Mouse (Mus musculus): ENCODE measurements around the gene Pacsin1.
"Not testable (repeated sequence)": the region's sequence is repeated elsewhere in the genome, so short reads cannot be mapped to it uniquely, and the experiment has no call there.

Pacsin1 gene

DNA sequence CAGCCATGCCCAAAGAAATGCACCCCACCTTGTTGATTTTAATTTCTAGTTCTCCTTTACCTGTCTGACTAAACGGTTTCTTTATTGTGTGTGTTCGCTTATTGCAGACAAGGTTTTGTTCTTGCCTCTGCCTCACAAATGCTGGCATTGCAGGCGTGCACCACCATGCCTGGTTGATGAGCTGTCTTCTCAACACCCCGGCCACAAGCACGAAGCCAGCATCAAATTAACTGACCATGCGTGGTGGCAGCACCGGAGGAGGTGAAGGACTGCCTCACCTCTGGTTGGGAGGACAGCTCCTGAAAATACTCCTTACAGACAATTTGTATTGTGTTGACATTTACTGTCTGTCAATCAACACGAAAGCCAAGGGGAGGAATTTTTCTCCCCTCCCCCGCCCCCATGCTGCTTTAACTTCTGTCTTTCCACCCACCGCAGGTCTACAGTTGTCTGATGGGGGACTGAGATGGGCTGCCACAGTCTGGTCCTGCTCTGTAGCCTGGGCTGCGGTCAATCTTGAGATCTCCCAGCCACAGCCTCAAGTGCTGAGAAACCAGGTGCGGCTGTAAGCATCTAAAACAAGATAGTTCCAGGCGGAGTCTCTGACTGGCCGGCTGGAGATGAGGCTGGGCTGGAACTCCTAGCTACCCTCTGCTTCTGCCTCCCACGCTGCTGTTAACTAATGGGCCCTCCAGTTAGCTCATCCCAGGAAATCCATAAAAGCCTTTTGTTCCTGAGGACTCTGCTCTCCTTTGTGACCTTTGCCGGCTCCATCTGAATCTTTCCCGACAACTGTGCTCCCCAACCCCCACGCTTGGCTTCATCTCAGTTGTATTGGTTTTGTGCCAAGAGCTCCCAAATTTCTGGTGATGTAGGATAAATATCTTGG lies 18.9 kb upstream of the Pacsin1 start, which contains the start of gene Rps10:
Gene Rps10, minus strand, starts transcription at position 538 of the 889 bp plus-strand sequence.
- DNase-seq (ENCODE audit: low spot score in 2 of 2), result no peak

DNA sequence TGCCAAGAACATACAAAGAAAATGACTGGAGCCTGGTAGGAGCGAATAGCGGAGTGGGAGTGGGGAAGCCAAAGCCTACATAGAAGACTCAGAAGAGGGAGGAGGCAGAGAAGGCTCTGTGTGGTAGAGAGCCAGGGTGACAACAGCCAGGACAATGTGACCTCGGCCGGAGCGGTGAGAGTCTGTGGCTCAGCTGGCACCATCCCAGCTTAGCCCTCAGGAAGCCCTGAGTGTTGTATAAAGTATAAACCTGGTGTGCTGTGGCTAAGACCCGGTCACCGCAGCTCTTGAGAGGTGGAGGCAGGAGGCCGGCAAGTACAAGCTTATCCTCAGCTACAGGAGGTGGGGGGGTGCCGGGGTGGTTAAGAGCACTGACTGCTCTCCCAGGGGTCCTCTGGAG lies 18.0 kb upstream of the Pacsin1 start:
- no peak for DNase-seq (ENCODE audit: low spot score in 2 of 2)

DNA sequence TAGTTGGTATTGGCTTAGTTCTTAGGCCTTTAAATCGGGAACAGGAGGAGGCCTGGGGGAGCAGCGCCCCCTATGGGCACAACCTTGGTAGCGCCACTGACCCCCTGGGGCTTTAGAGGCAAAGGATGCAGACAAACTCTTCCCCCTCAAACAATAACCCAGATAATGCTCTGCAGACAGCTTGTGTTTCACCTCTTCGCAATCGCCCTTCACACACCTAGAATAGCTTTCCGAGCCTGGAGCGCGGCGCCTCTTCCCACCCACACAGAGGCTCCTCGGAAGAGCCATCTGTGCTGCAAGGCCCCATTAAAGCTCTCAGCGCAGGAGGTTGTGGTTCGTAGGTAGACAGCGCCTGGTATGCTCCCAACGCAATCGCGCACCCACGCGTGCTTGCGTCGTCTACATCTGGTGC lies 16.4 kb upstream of the Pacsin1 start:
- no peak for DNase-seq (ENCODE audit: low spot score in 2 of 2)

DNA sequence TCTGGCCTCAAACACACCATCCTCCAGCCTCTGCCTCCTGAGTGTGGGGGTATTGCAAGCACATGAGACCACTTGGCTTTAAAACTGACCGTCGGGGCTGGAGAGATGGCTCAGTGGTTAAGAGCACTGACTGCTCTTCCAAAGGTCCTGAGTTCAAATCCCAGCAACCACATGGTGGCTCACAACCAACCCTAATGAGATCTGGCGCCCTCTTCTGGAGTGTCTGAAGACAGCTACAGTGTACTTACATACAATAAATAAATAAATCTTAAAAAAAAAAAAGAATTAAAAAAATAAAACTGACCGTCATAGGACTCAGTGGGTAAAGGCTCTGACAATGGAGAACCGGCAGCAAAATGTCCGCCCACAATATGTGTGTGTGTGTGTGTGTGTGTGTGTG lies 15.5 kb upstream of the Pacsin1 start:
- not testable (repeated sequence) for DNase-seq (ENCODE audit: low spot score in 2 of 2)

DNA sequence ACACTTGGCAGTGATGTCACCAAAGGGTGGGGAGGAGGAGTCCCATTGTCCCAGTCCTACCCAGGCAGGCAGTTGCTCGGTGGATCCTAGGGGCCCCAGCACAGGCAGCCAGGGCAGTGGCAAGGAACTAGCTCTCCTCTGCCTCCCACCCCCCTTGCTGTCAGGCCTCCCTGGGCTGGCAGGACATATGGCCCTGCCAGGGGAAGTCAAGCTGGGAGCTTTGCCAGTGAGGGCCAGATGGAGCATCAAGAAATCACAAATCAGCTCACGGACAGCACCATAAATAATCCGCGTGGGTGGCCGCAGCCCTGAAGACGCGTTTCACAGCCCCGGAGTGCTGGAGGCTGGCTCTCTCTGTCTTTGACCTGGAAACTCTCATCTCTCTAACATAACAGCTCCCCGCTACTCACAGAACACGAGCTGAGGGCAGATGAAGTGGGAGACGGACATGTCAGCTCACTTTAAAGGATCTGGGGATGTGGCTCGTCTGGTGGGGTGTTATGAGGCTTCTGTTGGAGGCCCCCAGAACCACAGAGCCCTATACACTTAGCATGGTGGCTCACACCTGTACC lies 12.7 kb upstream of the Pacsin1 start:
- no peak for DNase-seq (ENCODE audit: low spot score in 2 of 2)

DNA sequence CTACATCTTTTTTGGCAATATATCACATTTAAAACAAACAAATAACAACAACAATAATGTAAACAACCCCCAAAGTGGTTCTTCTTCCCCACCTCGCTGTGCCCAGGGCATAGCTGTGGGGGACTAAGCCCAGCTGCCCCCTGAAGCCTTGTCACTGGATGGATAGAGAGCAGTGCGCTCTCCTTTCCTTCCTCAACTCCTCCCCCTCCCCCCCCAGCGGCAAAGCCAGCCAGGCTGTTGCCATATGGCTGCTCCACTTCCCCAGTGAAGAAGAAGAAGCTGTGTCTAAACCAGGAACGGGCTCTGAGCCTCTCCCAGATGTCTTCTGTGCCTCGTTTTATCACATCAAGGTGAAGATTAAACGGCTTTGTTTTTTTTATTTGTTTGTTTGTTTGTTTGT lies 12.2 kb upstream of the Pacsin1 start:
- DNase-seq (ENCODE audit: low spot score in 2 of 2), result no peak

DNA sequence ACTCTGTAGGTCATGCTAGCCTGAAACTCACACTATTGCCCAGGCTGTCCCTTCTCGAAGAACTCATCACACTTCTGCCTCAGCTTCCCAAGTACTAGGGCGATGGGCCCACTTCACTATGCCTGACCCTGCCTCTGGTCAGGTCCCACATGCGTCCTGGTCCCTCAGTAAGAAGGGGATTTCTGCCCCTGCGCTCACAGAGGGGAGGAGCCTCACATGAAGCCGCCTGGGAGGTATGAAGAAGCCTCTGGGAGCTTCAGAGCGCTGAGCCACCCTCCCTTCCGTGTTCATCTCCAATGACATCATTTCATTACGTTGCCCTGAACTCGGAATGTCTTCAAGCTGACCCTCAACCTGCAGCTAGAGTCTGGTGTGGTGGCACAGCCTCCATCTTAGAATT lies 11.6 kb upstream of the Pacsin1 start:
- no peak for DNase-seq (ENCODE audit: low spot score in 2 of 2)

DNA sequence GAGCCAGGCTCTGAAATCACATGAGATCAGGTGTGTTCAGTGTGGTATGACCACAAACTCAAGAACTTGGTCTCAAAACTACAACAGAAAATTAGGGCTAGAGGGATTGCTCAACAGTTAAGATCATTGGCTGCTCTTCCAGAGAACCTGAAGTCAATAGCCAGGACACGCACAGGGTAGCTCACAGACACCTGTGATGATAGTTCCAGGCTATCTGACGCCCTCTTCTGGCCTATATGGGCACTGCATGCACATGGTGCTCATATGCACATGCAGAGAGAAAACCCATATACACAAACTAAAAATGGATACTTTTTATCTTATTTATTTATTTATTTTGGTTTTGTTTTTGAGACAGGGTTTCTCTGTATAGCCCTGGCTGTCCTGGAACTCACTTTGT lies 10.7 kb upstream of the Pacsin1 start:
- DNase-seq (ENCODE audit: low spot score in 2 of 2), result no peak

DNA sequence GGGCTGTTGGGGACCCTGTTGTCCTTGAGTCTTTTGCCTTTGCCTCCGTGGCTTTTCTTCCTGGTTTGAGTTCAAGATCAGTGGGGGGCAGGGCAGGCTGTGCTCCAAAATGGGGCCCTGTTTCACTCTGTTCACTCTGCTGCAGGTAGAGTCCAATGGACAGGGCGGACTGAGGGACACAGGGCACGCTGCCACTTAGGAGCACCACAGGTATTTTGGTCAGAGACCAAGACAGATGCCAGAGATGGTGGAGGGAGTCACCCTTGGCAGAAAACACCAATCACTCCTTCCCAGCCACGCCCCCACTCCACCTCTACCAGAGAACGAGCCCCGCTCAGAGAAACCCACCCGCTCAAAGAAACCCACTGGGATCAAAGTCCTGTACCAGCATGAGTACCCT lies 9.5 kb upstream of the Pacsin1 start:
- no peak for DNase-seq (ENCODE audit: low spot score in 2 of 2)

DNA sequence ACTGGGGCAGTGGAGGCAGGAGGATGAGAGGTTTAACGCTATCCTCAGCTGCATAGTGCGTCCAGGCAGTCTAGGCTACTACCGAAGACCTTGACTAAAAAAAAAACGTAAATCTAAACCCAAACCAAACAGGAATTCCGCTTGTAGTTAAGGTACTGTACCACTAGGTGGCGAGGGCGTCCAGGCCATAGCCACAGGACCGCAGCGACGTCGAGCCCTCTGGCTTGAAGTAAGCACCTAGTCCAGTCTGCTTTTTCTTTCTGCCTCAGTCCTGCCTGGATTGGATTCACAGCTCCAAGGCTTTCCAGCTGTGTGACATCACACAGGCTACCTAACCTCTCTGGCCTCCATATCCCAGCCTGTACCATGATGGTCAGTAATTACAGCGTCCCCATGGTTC lies 5.1 kb upstream of the Pacsin1 start:
- peak; percentile 63 to 65 for DNase-seq (ENCODE audit: low spot score in 2 of 2)

DNA sequence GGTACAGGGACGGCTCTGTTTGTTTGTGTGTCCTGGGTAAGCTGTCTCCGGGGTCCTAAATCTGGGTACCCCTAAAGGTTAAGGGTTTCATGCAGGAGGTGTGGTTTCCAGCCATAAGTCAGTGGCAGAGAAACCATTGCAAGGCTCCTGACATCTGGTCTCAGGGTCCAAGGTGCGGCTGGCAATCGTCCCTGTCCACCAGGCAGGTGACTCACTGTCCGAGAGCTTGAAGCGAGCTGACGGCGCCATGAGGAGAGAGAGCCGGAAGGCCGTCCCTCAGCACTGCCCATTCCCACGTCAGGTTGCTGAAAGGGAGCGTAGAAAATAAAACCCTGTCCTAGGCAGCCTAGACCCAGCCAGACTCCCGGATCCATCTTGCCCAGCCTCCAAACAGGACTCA lies 4.7 kb upstream of the Pacsin1 start:
- no peak for DNase-seq (ENCODE audit: low spot score in 2 of 2)

DNA sequence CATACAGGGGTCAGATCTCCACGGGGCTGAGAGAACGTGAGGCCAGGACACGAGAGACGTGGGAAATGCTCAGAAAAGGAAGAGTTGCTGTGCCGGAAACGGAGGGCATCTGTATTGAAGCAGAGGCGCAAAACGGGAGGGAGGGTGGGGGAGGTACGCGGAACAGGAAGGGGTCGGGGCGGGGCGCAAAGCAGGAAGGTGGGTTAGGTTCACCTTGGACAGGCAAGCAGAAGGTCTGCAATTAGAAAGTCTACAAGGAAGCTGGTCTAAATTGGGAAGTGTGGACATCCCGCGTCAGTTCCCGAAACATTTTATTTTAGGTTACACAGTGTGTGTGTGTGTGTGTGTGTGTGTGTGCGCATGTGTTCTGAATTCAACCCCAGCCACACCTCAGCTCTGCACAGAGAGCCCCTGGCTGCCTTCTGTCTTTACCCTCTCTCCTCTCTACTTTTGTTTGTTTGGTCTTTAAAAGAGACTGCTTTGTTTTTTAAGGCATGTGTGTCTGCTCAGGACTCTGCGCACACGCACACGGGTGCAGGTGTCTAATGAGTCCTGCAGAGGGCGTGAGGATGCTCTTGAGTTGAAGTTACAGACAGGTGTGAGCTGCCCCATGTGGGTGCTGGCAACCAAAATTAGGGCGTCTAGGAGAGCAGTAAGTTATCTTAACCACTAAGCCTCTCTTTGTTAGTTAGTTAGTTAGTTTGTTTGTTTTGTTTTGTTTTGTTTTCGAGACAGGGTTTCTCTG lies 3.1 kb upstream of the Pacsin1 start:
- peak in 1 of 2 experiments; percentile 17 for DNase-seq (ENCODE audit: low spot score in 2 of 2)

DNA sequence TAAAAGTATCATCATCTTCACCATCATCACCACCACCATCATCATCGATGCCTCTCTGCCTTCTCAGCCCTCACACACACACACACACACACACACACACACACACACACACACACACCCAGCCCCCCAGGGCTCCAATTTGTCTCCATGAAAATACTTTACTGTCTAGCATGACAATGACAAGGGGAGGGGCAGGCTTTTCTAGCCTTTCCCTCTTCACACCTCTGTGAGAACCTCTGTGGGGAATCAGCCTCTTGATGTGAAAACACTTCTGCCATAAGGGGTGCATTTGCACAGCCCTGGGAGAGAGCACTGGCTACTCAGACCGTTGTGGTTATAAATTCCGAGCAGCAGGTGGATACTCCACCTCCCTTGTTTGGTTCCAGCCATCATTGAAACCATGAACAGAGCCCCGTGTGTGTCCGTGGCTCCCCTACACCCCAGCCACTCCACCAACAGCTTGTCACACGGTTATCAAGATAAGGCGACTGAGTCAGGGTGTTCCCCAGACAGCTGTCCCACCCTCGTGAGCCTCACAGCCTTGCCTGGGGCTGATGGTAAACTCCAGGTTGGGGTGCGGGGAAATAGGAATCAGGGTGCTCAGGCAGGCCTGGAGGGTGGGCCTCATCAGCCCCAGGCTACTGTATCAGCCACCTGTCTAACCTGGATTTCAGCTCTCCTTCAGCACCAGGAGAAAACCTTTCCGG lies 1.9 kb upstream of the Pacsin1 start:
- no peak for DNase-seq (ENCODE audit: low spot score in 2 of 2)

DNA sequence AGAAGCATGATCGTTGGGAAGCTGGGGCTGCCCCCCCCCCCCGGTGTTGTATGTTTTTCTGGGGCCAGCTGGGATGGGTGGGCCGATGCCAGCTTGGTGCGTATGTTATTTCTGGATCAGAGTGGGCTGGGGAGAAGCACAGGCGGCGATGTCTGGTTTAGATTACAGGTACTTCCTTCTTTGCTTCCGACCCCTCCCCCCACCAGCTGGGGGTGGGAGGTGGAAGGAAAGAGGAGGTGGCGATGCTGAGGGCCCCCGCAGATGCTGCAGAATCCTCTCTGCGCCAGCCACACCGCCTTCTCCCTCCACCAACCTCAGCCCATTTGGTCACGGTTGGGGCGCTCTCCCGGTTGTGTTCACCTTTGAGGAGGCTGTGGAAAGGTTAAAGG lies 696 bp downstream of the Pacsin1 start:
- DNase-seq (ENCODE audit: low spot score in 2 of 2), result peak; percentile 59 to 68

DNA sequence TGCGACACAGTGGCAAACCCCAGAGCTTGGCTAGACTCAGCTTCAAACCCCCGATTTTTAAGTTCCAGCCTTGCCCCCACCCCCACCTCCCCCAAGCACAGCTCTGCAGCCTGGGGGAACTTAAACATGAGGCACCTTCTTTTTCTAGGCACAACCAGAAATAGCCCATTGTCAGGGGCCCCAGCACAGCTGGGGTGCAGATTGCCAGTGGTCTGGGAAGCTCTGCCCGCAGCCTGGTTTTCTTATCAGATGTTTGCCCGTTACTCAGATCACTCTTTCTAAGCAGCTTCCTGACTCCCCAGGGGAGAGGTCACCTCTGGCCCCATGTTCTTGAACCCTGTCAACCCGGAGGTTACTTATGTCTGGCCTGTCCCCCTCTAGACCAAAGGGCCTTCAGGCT lies 1.1 kb downstream of the Pacsin1 start:
- no peak for DNase-seq (ENCODE audit: low spot score in 2 of 2)

DNA sequence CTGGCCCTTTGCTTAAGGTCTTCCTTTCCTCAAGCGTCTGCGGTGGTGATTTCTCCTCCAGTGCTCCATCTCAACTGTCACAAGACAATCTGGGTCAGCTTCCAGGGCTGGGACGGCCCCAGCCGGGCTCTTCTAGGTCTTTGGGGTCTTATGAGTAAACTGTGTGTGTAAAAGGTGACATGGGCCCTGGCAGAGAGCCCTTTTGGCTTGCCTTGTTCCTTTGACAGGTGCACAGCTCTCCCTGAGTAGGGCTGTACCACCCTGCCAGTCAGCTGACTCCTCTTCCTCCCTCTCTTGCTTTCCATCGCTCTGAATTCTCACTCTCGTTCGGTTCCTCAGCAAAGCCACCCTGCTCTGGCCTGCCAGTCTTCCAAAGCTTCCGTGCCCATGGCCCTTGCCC lies 1.8 kb downstream of the Pacsin1 start:
- no peak for DNase-seq (ENCODE audit: low spot score in 2 of 2)

DNA sequence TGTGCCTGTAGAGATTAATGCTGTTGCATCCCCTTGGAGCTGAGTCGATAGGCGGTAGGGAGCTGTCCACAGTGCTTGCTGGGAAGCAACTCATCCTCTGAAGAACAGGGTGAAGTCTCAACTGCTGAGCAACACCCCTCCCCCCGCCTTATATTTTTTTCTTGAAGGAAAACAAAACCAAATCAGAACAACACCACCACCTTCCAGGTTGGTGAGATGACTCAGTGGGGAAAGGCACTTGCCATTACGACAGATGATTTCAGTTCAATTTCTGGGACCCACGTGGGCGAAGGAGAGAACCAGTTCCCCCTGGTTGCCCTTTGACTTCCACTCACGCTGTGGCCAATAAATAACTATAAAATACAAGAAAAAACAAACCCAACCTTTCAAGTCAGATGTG lies 3.5 kb downstream of the Pacsin1 start:
- no peak for DNase-seq (ENCODE audit: low spot score in 2 of 2)

DNA sequence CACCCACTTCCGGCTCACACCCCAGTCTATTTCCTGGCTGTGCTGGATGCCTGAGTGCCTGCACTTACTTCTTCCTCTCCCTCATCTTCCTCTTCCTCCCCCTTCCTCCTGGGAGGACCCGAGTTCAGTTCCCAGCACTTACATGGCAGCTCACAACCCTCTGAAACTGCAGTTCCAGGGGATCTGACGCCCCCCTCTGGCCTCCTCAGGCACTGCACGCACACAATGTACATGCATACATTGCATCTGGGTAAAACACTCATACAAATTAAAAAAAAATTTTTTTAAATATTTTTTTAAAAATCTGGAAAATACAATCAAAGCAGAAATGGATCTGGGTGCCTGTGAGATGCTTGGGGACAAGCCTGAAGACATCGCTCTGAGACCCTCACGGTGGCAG lies 16.4 kb downstream of the Pacsin1 start:
- no peak for DNase-seq (ENCODE audit: low spot score in 2 of 2)

DNA sequence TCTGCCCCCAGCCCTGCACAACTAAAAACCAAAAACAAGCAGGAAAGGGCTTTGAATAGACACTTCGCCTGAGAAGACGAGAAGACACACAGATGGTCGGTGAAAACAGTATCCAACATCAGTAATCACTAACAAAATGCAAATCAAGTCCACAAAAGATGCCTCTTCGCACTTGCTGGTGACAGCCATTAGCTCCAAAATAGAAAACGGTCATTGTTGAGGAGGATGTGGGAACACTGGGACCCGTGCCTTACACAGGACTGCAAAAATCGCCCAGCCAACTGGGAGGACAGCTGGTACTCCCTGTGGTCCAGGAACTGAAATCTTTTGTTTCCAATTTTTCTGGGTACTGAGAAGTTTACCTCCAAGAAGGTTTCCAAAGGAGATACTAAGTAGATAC lies 18.6 kb downstream of the Pacsin1 start:
- DNase-seq (ENCODE audit: low spot score in 2 of 2), result no peak

DNA sequence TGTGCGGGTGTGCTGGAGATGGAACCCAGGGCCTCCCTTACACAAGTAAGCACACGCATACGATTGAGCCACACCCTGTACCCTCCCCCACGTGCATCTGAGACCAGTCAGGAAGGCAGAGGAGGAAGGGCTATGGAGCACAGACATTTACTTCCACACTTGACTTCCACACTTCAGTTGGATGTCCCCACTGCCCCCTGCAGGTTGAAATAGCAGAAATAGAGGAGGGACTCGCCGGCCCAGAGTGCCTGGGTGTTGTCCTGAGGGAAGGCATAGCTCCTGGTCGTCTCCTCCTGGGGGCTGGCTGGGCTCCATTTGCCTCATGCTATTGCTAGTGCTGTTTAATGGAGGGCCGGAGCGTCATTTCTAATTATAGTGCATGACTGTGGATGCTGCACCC lies 20.1 kb downstream of the Pacsin1 start:
- no peak for DNase-seq (ENCODE audit: low spot score in 2 of 2)

DNA sequence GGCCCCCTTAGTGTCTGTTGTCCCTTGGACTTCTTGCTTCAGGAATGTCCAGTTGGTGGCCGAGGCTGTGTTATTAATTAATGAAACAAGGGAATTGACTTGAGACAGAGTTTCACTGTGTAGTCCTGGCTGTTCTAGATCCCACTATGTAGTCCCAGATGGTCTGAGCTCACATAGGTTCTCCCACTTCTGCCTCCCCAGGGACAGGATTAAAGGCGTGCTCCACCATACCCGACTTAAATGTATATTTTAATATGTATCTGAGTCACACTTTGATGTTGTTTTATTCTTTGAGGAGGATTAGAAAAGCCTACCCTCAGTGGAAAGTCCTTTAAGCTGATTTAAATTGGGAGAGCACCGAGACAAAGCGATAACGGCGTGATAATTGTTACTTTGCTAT lies 21.0 kb downstream of the Pacsin1 start:
- no peak for DNase-seq (ENCODE audit: low spot score in 2 of 2)

DNA sequence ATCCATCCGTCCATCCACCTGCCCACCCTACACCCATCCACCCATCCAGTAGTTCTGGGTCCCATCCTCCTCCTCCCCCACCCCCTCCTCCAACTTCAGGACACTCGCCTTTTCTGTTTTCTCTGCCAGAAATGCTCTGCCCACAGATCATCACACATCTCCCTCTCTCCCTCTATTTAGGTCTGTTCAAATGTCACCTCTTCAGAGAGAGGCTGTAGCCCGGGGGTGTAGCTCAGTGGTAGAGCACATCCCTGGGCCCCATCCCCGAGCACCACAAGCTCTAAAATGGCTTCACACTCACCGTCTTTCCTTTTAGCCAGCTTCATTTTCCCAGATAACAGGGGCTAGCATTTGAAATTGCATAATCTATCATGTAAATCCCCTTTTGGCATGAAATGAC lies 22.4 kb downstream of the Pacsin1 start:
- DNase-seq (ENCODE audit: low spot score in 2 of 2), result no peak

All from spleen, postnatal 36 days (tissue).